Mouse (Mus musculus) hindbrain, embryonic 16.5 days (tissue): ENCODE measurements around the gene Mamstr. TPM values are rescaled to one million over a fixed set of nuclear protein-coding genes. Genes with fewer than 3 reads are reported as not detected.

Experiments
- ATAC-seq: fragments of 200-750 bp; cut with Nextera tagmentation; 2 replicates; pipeline ENCODE4 v1.8.0; 2017; ENCODE audit warnings: moderate TSS enrichment, moderate library complexity
- H3K27ac ChIP-seq: fragments of 300-500 bp; sonication (generic); 2 replicates; pipeline ENCODE4 v1.5.1; 2014; ENCODE audit warnings: low read depth, mild to moderate bottlenecking, control low read depth, low read length, moderate library complexity
- H3K27me3 ChIP-seq: fragments of 300-500 bp; sonication (generic); replicated peaks from 2 replicates; pipeline ENCODE4 v1.6.1; 2014; ENCODE audit warnings: low read length; ENCODE audit not compliant: control insufficient read depth, insufficient read depth
- H3K36me3 ChIP-seq: fragments of 300-500 bp; sonication (generic); 2 replicates; pipeline ENCODE4 v1.6.1; 2014; ENCODE audit warnings: mild to moderate bottlenecking, low read length, moderate library complexity, mixed read lengths; ENCODE audit not compliant: control insufficient read depth, insufficient read depth
- H3K4me1 ChIP-seq: fragments of 300-500 bp; sonication (generic); 2 replicates; pipeline ENCODE4 v1.6.1; 2014; ENCODE audit warnings: low read depth, low read length; ENCODE audit not compliant: control insufficient read depth, insufficient read depth
- H3K4me2 ChIP-seq: fragments of 300-500 bp; sonication (generic); 2 replicates; pipeline ENCODE4 v1.6.1; 2014; ENCODE audit warnings: mild to moderate bottlenecking, low read length, control low read depth, moderate library complexity
- H3K4me3 ChIP-seq: fragments of 300-500 bp; sonication (generic); 2 replicates; pipeline ENCODE4 v1.5.1; 2014; ENCODE audit warnings: mild to moderate bottlenecking, low read length, control low read depth, moderate library complexity
- H3K9ac ChIP-seq: fragments of 300-500 bp; sonication (generic); 2 replicates; pipeline ENCODE4 v1.6.1; 2014; ENCODE audit warnings: low read depth, mild to moderate bottlenecking, control low read depth, low read length, moderate library complexity
- H3K9me3 ChIP-seq: fragments of 300-500 bp; sonication (generic); 2 replicates; pipeline ENCODE4 v1.6.1; 2014; ENCODE audit warnings: mild to moderate bottlenecking, low read length, moderate library complexity; ENCODE audit not compliant: control insufficient read depth
- WGBS: fragments of 180-500 bp; shearing (Covaris S2); extraction: QIAGEN DNeasy Blood & Tissue Kit; methylation state at CpG from one replicate; pipeline ENCODE4 v1.1.7; 2014; 5-methylcytosine and 5-hydroxymethylcytosine counted together
- polyA plus RNA-seq: library from polyadenylated mRNA; unstranded; fragments of >200 nt; fragmentation: Nextera tagmentation; extraction: Ambion mirVana; gene quantifications from 2 replicates; pipeline ENCODE4 v1.2.1, GENCODE M21; 2015

Mamstr gene
- polyA plus RNA-seq, 1 experiment from 2014 or later = 2.9 TPM

DNA sequence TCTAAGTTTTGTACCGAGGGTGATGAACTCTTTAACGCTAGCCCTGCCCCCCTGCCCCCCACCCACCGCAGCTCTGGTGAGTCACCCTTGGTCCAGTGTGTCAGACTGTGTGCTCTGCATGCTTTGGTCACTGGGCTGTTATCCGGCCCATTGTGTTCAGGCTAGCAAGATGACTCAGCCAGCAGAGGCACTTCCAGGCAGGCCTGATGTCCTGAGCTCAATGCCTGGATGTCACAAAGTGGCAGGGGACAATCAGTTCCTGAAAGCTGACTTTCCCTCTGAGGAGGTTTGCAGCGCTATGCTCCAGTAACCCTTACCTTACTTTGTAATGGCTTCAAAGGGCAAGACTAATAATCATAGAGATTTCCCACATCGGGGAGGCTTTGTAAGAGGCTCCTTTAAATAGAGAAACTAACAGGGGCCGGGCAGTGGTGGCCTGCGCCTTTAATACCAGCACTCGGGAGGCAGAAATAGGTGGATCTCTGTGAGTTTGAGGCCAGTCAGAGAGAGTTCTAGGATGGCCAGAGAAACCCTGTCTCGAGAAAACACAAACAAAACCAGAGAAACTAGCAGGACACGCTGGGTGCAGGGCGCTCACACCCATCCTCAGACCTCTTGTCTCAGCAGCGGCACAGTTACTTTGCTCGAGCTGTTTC is 40.3 kb downstream of the Mamstr start:
- no peak for ATAC-seq
- H3K9me3 ChIP-seq = no peaks in the 10 kb centered on the region
- no peak overlapping the region for H3K27ac ChIP-seq
- no peak overlapping the region for H3K9ac ChIP-seq
- 64% methylated on average over 14 of the region's 14 CpGs for WGBS
- H3K36me3 ChIP-seq = no peaks in the 10 kb centered on the region
- no peaks in the 10 kb centered on the region for H3K27me3 ChIP-seq
- H3K4me1 ChIP-seq = peaks cover 4% of the 10 kb centered on the region; the same call in 1 of the 2 replicates
- H3K4me3 ChIP-seq = no peak overlapping the region
- no peak overlapping the region for H3K4me2 ChIP-seq

DNA sequence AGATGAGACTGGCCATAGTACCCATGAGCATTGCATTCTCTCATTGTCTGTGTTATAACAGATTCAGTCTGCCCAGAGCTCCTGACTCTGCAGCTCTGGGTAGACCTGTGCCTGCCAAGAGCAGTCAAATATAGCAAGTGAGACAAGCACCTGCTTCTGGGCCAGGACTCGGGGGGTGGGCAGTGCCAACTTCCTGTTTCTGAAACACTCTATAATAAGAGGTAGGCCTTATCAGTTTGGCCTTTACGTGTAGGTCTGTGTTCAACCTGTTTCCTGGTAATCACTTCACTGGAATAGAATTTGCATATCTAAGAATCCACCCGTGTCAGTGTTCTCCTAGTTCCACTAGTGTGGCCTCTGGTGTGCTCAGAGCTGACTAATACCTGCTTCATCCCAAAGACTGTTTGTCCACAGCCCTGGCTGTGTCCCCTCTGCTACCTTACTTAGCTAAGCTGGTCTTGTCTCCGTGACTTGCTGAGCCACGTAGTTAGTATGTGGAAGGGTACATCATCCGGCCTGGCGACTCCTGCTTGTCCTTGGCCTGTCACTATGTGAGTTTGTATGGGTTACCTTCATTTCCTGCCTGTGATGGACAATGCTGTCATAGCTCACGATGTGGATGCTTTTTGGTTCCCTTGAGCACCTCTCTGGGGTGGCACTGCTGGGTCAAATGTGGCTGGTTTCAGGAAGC is 41.4 kb downstream of the Mamstr start:
- Histone ChIP-seq H3K9me3 (no peaks in the 10 kb centered on the region), H3K27ac (no peak overlapping the region), H3K36me3 (no peaks in the 10 kb centered on the region), H3K9ac (no peak overlapping the region), H3K4me3 (no peak overlapping the region), H3K4me2 (no peak overlapping the region), H3K4me1 (peaks cover 4% of the 10 kb centered on the region; the same call in 1 of the 2 replicates), H3K27me3 (no peaks in the 10 kb centered on the region)
- ATAC-seq = no peak
- WGBS = 88% methylated on average over 8 of the region's 8 CpGs

GRCm38 (mm10) chr7:45682144-45683126 is 42.7 kb downstream of the Mamstr start:
- peak; percentile 78 for ATAC-seq
- Histone ChIP-seq H3K4me3 (no peak overlapping the region), H3K9ac (peak overlapping the region; percentile 60), H3K4me2 (peak overlapping the region; percentile 49), H3K9me3 (no peaks in the 10 kb centered on the region), H3K27me3 (no peaks in the 10 kb centered on the region), H3K36me3 (no peaks in the 10 kb centered on the region), H3K27ac (peak overlapping the region; percentile 69; the same call in 1 of the 2 replicates), H3K4me1 (peaks cover 4% of the 10 kb centered on the region; the same call in 1 of the 2 replicates)
- 28% methylated on average over 14 of the region's 14 CpGs for WGBS

DNA sequence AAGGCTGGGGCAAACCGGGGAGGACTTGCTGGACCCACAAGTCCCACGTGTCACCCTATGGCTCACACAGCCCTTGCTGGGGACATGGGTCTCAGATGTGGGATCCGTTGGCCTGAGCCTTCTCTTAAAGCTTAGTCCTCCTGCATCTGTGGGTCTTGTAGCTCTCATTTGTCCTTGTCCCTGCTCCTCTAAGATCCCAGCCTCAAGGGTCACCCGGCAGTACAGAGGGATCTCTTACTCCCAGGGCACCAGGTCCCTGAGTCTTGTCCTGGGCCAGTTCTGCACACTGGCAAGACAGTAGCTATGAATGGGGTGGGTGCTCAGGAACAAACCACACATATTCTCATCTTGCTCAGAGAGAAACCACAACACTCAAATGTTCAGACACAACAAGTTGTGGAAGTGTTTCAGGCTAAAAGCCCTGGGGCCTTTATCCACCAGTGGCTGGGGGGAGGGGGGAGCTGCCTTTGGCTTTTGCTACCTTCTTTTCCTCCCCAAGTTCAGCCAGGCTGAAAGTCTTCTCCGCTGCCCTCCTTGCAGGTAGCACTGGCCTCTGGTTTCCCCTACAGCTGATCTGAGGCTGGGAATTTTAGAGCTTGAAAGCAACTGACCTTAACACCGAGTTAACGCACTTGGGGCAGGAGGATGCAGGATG is 43.7 kb downstream of the Mamstr start, which contains the start of gene Ntn5:
Gene Ntn5 (plus strand): TSS at position 627 of the 655 bp plus-strand sequence.
- Histone ChIP-seq H3K9ac (no peak within 1 kb of the TSS; the same call in none of the 2 replicates), H3K4me3 (no peak within 1 kb of the TSS), H3K27me3 (no peaks in the 10 kb centered on the region), H3K4me1 (peaks cover 4% of the 10 kb centered on the region; the same call in 1 of the 2 replicates), H3K36me3 (no peaks in the 10 kb centered on the region), H3K9me3 (no peaks in the 10 kb centered on the region), H3K4me2 (no peak within 1 kb of the TSS), H3K27ac (no peak within 1 kb of the TSS; the same call in 1 of the 2 replicates)
- 80% methylated on average over 7 of the region's 7 CpGs for whole genome bisulfite sequencing
- ATAC-seq = no peak

GRCm38 (mm10) chr7:45685811-45686210 is 46.0 kb downstream of the Mamstr start:
- WGBS = 54% methylated on average over 10 of the region's 10 CpGs
- no peak overlapping the region for H3K27ac ChIP-seq
- H3K4me2 ChIP-seq = no peak overlapping the region
- ATAC-seq = no peak
- H3K4me3 ChIP-seq = no peak overlapping the region
- H3K36me3 ChIP-seq = no peaks in the 10 kb centered on the region
- no peak overlapping the region for H3K9ac ChIP-seq
- no peaks in the 10 kb centered on the region for H3K27me3 ChIP-seq
- peaks cover 4% of the 10 kb centered on the region; the same call in 1 of the 2 replicates for H3K4me1 ChIP-seq
- H3K9me3 ChIP-seq = no peaks in the 10 kb centered on the region

- Histone ChIP-seq H3K27me3 (no peaks in the 10 kb centered on the region), H3K4me2 (no peak overlapping the region), H3K27ac (no peak overlapping the region), H3K4me3 (no peak overlapping the region), H3K9ac (no peak overlapping the region), H3K9me3 (no peaks in the 10 kb centered on the region), H3K36me3 (no peaks in the 10 kb centered on the region), H3K4me1 (peaks cover 4% of the 10 kb centered on the region; the same call in 1 of the 2 replicates)
- 62% methylated on average over 3 of the region's 3 CpGs for WGBS
- ATAC-seq = no peak
Measured at GRCm38 (mm10) chr7:45686841-45687240, 47.1 kb downstream of the Mamstr start.

DNA sequence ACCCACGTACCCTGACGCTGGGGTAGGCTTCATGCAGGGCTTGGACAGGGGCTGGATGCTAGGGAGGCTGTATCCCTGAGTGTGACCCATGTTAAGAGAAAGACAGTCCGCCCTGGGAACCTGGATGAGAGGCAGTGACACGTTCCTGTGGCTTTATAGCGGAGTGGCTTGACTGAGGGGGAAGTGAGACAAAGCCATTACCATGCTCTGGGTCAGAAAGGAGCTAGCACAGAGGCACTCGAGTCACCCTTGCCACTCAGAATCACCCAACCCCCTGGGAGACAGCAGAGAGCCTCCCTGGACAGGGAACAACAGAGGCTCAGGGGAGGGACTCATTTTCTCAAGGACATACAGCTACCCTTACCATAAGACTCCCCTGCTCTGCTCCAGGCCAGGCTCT is 49.3 kb downstream of the Mamstr start:
- no peak overlapping the region for H3K4me2 ChIP-seq
- H3K9me3 ChIP-seq = no peaks in the 10 kb centered on the region
- 64% methylated on average over 6 of the region's 6 CpGs for WGBS
- no peak overlapping the region for H3K9ac ChIP-seq
- ATAC-seq = no peak
- H3K27me3 ChIP-seq = no peaks in the 10 kb centered on the region
- H3K36me3 ChIP-seq = no peaks in the 10 kb centered on the region
- no peaks in the 10 kb centered on the region; the same call in 1 of the 2 replicates for H3K4me1 ChIP-seq
- H3K4me3 ChIP-seq = no peak overlapping the region
- no peak overlapping the region for H3K27ac ChIP-seq

GRCm38 (mm10) chr7:45689800-45690199 is 50.0 kb downstream of the Mamstr start:
- WGBS = 80% methylated on average over 11 of the region's 11 CpGs

More at GRCm38 (mm10) chr7:45689800-45690199, 50.0 kb downstream of the Mamstr start:
- Histone ChIP-seq H3K4me2 (no peak overlapping the region), H3K27ac (no peak overlapping the region), H3K4me1 (no peaks in the 10 kb centered on the region; the same call in 1 of the 2 replicates), H3K9ac (no peak overlapping the region), H3K27me3 (no peaks in the 10 kb centered on the region), H3K4me3 (no peak overlapping the region), H3K36me3 (no peaks in the 10 kb centered on the region), H3K9me3 (no peaks in the 10 kb centered on the region)
- no peak for ATAC-seq
